Mouse (Mus musculus): ENCODE measurements around the gene Gm44503. TPM values are rescaled to one million over a fixed set of nuclear protein-coding genes. Genes with fewer than 3 reads are reported as not detected.

Gm44503 gene
- polyA plus RNA-seq, 1 experiment: not detected

DNA sequence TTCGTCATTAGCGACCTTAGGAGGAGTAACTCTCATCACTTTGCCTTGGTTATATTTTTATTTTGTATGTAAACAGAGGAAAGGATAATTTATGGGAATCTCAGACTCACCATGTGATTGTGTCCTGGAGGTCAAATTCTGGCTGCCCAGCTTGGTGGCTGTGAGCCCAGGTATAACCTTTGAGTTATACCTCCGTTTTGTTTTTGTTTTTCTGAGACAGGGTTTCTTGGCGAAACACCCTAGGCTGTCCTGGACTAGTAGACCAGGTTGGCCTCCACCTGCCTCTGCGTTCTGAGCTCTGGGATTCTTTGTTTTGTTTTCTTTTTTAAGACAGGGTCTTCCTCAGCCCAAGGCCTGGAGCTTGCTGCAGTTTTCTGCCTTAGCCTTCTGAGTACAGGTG is 30.1 kb downstream of the Gm44503 start:
- no peak overlapping the region for H3K4me3 ChIP-seq (ENCODE audit: insufficient read depth, low read depth, low read length)
- no peak overlapping the region for H3K27ac ChIP-seq (ENCODE audit: insufficient read depth, low read depth, low read length)
- no peak for TF ChIP-seq CTCF (IDR thresholded peaks at IDR 0.05; ENCODE audit: insufficient read depth, low read depth, low read length)
- TF ChIP-seq POLR2A (IDR thresholded peaks at IDR 0.05; ENCODE audit: insufficient read depth, low read depth, low read length): no peak
- H3K4me1 ChIP-seq (ENCODE audit: control insufficient read depth, insufficient read depth, low read length): no peaks in the 10 kb centered on the region; the same call in 1 of the 2 replicates
- 82% methylated on average over 5 of the region's 5 CpGs for WGBS

DNA sequence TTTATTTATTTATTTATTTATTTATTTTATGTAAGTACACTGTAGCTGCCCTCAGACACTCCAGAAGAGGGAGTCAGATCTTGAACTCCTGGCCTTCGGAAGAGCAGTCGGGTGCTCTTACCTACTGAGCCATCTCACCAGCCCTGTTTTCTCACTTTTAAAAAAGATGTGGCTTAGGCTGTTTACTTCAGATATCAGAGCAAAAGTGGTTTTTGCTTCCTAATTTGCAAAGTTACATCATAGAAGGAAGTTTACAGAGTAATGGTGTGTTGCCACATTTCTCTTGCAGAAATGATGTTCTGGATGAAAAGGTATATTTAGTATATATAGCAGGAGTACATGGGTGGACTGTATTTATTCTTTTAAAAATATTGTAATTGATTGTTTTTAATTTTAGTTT is 32.8 kb downstream of the Gm44503 start:
- no peaks in the 10 kb centered on the region; the same call in 1 of the 2 replicates for H3K4me1 ChIP-seq (ENCODE audit: control insufficient read depth, insufficient read depth, low read length)
- WGBS: 89% methylated on average over 2 of the region's 2 CpGs
- no peak overlapping the region for H3K27ac ChIP-seq (ENCODE audit: insufficient read depth, low read depth, low read length)
- TF ChIP-seq POLR2A (IDR thresholded peaks at IDR 0.05; ENCODE audit: insufficient read depth, low read depth, low read length) (no peak), CTCF (IDR thresholded peaks at IDR 0.05; ENCODE audit: insufficient read depth, low read depth, low read length) (no peak)
- H3K4me3 ChIP-seq (ENCODE audit: insufficient read depth, low read depth, low read length): no peak overlapping the region

DNA sequence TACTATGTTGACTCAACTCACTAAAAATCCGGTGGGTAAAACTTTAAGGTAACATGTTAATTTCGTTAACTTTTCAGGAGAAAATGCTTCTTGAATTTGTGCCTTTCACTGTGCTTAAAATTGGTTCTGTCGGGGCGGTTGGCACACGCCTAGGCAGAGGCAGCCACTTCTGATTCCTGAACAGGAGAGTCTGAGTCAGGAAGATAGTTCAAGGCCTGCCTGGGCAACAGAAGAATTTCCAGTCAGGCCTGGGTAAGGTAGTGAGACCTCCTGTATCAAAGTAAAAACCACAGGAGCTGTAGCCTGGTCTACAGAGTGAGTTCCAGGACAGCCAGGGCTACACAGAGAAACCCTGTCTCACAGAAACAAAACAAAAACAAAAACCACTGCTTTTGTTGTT is 33.9 kb downstream of the Gm44503 start:
- 87% methylated on average over 5 of the region's 5 CpGs for WGBS
- H3K4me1 ChIP-seq (ENCODE audit: control insufficient read depth, insufficient read depth, low read length): no peaks in the 10 kb centered on the region
- no peak for TF ChIP-seq CTCF (IDR thresholded peaks at IDR 0.05; ENCODE audit: insufficient read depth, low read depth, low read length)
- TF ChIP-seq POLR2A (IDR thresholded peaks at IDR 0.05; ENCODE audit: insufficient read depth, low read depth, low read length): no peak
- no peak overlapping the region for H3K4me3 ChIP-seq (ENCODE audit: insufficient read depth, low read depth, low read length)
- no peak overlapping the region for H3K27ac ChIP-seq (ENCODE audit: insufficient read depth, low read depth, low read length)

DNA sequence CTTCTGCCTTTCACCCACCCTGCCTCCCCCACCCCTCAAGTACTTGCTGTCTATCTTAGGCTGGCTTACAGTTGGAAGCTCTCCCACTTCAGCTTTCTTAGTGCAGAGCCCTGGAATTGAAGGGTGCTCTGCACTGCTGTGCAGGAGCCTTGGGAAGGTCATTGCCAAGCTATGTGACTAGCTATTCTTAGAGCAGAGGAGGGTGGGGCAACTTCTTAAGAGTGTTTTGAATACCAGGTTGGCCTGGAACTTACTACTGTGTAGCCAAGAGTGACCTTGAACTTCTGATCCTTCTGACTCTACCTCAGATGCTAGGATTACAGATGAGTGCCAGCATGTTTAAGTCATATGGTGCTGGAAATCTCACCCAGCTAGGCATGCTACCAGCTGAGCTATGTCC is 37.5 kb downstream of the Gm44503 start:
- Histone ChIP-seq H3K27ac (ENCODE audit: insufficient read depth, low read depth, low read length) (no peak overlapping the region), H3K4me3 (ENCODE audit: insufficient read depth, low read depth, low read length) (no peak overlapping the region), H3K4me1 (ENCODE audit: control insufficient read depth, insufficient read depth, low read length) (no peaks in the 10 kb centered on the region)
- TF ChIP-seq CTCF (IDR thresholded peaks at IDR 0.05; ENCODE audit: insufficient read depth, low read depth, low read length) (no peak), POLR2A (IDR thresholded peaks at IDR 0.05; ENCODE audit: insufficient read depth, low read depth, low read length) (no peak)

DNA sequence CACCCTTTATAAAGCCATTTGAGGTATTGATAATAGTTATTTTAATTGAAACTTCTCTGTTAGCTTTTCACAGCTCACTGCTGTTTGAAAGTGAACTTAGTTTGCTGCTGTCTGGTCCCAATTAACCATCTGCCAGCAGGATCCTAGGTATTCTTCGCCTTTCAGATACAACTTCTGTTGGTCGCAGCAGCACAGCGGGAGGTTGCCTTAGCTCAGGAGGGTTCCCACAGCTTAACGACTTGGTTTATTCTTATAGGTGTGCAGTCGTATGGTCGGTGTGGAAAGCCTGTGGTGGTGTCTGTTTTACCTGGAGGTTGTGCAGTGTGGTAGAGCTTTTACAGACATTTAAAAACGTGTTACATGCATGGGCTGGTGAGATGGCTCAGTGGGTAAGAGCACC is 38.2 kb downstream of the Gm44503 start:
- WGBS: 62% methylated on average over 7 of the region's 7 CpGs
- no peak overlapping the region for H3K4me3 ChIP-seq (ENCODE audit: insufficient read depth, low read depth, low read length)
- TF ChIP-seq CTCF (IDR thresholded peaks at IDR 0.05; ENCODE audit: insufficient read depth, low read depth, low read length) (no peak), POLR2A (IDR thresholded peaks at IDR 0.05; ENCODE audit: insufficient read depth, low read depth, low read length) (no peak)
- H3K27ac ChIP-seq (ENCODE audit: insufficient read depth, low read depth, low read length): no peak overlapping the region
- no peaks in the 10 kb centered on the region for H3K4me1 ChIP-seq (ENCODE audit: control insufficient read depth, insufficient read depth, low read length)

DNA sequence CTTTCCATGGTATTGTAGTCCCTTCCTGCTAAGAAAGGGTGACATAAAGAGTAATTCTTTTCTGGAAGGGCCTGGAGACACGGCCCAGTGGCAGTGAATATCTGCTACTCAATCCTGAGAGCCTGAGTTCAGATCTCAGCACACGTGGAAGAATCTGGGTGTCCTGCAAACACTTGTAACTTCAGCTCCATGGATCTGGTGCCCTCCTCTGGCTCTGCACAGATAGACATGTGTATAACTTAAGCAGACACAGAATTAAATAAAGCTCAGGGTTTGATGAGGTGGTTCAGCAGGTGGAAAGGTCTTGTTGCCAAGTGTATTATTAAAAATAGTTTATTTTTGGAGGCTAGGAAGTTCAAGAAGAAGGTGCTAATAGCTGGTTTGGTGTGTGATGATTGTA is 41.8 kb downstream of the Gm44503 start:
- no peaks in the 10 kb centered on the region for H3K4me1 ChIP-seq (ENCODE audit: control insufficient read depth, insufficient read depth, low read length)
- H3K27ac ChIP-seq (ENCODE audit: insufficient read depth, low read depth, low read length): no peak overlapping the region
- WGBS: 67% methylated on average over 2 of the region's 2 CpGs
- H3K4me3 ChIP-seq (ENCODE audit: insufficient read depth, low read depth, low read length): no peak overlapping the region
- TF ChIP-seq POLR2A (IDR thresholded peaks at IDR 0.05; ENCODE audit: insufficient read depth, low read depth, low read length) (no peak), CTCF (IDR thresholded peaks at IDR 0.05; ENCODE audit: insufficient read depth, low read depth, low read length) (no peak)

DNA sequence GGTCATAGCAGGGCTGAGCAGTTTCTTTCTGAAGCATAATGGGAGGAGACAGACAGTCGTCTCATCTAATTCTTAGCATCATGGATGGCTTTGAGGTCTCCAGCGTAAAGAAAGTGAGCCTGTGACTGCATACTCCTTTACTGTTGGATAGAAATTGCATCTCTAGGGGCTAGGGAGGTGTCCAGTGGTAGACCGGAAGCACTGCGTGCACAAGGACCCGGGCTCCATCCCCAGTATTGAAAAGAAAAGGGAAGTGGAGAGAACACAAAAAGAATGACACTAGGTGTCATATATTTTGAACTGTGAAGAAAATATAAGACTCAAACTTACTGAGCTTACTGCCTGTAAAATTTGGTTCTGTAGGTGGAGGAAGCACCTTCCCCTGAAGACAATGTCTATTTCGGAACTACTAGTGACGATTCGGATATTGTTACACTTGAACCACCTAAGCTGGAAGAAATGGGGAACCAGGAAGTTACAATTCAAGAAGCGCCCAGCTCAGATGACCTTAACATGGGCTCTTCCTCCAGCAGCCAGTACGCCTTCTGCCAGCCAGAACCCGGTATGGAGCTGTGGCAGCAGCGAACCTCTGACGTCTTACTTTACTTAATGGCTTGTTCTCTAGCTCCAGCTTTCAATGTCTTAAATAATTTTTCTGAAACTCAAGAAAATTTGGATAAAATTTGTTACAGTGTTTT is 42.8 kb downstream of the Gm44503 start:
- H3K4me1 ChIP-seq (ENCODE audit: control insufficient read depth, insufficient read depth, low read length): no peaks in the 10 kb centered on the region
- 91% methylated on average over 13 of the region's 13 CpGs for WGBS
- TF ChIP-seq POLR2A (IDR thresholded peaks at IDR 0.05; ENCODE audit: insufficient read depth, low read depth, low read length) (no peak), CTCF (IDR thresholded peaks at IDR 0.05; ENCODE audit: insufficient read depth, low read depth, low read length) (no peak)
- H3K4me3 ChIP-seq (ENCODE audit: insufficient read depth, low read depth, low read length): no peak overlapping the region
- no peak overlapping the region for H3K27ac ChIP-seq (ENCODE audit: insufficient read depth, low read depth, low read length)

DNA sequence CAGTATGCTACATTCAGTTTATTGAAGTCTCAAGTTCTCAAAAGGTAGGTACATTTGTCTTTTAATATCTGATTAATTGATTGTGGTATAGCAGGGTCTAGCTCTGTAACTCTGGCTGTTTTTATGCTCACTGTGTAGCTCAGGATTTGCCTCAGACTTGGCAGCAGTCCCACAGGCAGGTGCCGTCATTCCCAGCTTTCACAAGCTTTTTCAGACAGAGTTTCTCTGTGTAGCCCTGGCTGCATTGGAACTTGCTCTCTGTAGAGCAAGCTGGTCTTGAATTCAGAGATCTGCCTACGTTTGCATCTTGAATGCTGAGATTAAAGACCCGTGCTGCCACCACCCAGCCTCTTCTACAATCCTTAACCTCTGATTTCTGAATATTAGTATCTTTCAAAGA is 43.5 kb downstream of the Gm44503 start:
- H3K4me1 ChIP-seq (ENCODE audit: control insufficient read depth, insufficient read depth, low read length): no peaks in the 10 kb centered on the region
- no peak overlapping the region for H3K4me3 ChIP-seq (ENCODE audit: insufficient read depth, low read depth, low read length)
- TF ChIP-seq CTCF (IDR thresholded peaks at IDR 0.05; ENCODE audit: insufficient read depth, low read depth, low read length) (no peak), POLR2A (IDR thresholded peaks at IDR 0.05; ENCODE audit: insufficient read depth, low read depth, low read length) (no peak)
- H3K27ac ChIP-seq (ENCODE audit: insufficient read depth, low read depth, low read length): no peak overlapping the region
- 37% methylated on average over 3 of the region's 3 CpGs for WGBS

DNA sequence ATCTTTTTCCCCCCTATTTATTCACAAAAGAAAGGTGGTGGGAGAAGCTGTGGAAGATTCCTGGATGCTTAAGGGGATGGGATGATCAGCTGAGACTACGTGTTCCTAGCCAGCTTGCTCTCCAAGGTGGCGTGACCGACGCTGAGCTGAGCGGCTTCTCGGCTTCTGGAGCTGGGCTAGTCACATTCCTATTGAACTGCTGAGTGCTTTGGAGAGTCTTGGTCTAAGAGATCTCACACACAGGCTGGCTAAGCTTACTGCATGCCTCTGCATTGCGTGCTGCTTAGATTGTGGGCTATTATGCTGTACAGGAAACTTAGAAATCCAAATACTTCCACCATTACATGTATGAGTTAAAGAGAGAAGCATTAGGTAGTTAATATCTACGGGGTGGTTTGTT is 45.4 kb downstream of the Gm44503 start:
- H3K27ac ChIP-seq (ENCODE audit: insufficient read depth, low read depth, low read length): no peak overlapping the region
- no peak overlapping the region for H3K4me3 ChIP-seq (ENCODE audit: insufficient read depth, low read depth, low read length)
- 89% methylated on average over 8 of the region's 8 CpGs for WGBS
- no peaks in the 10 kb centered on the region for H3K4me1 ChIP-seq (ENCODE audit: control insufficient read depth, insufficient read depth, low read length)
- TF ChIP-seq CTCF (IDR thresholded peaks at IDR 0.05; ENCODE audit: insufficient read depth, low read depth, low read length): no peak
- no peak for TF ChIP-seq POLR2A (IDR thresholded peaks at IDR 0.05; ENCODE audit: insufficient read depth, low read depth, low read length)

DNA sequence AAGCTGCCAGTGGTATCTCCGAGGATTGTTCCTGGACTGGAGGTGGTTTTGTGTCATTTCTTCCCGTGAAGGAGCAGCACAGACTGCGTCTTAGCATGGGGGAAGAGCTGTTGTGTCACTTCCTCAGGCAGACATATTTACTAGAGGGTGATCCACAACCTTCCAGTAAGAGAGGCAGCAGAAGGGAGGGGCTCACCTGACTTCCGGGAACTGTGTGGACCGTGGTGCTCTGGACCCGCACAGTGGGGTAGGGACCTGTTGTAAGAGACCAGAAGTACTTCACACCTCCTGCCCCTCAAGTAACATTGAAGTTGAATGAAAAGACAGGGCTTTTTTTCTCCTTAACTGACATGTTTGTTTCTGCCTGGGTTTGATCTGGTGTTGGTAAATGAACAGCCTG is 46.5 kb downstream of the Gm44503 start:
- no peak for TF ChIP-seq CTCF (IDR thresholded peaks at IDR 0.05; ENCODE audit: insufficient read depth, low read depth, low read length)
- TF ChIP-seq POLR2A (IDR thresholded peaks at IDR 0.05; ENCODE audit: insufficient read depth, low read depth, low read length): no peak
- no peaks in the 10 kb centered on the region for H3K4me1 ChIP-seq (ENCODE audit: control insufficient read depth, insufficient read depth, low read length)
- no peak overlapping the region for H3K27ac ChIP-seq (ENCODE audit: insufficient read depth, low read depth, low read length)
- WGBS: 81% methylated on average over 6 of the region's 6 CpGs
- no peak overlapping the region for H3K4me3 ChIP-seq (ENCODE audit: insufficient read depth, low read depth, low read length)

Data from olfactory bulb, adult 2 months (tissue).